Mouse (Mus musculus) left cerebral cortex, postnatal 36 days (tissue): ENCODE data around the gene Kdm5b. TPM values are rescaled to one million over a fixed set of nuclear protein-coding genes. Genes with fewer than 3 reads are reported as not detected.

Experiments
- DNase-seq, 2 experiments: peaks; one replicate each; pipeline ENCODE4 v3.0.0; 2021 to 2022; ENCODE audit warnings: low spot score in 2 of 2, mixed read lengths in 1 of 2
- intact Hi-C: fragments of 180-260 bp; cut with DNase I; formaldehyde crosslinking; loops from one replicate; pipeline ENCODE4 v1.15.1; 2025
- total RNA-seq, 2 experiments: library from RNA; stranded (reverse); gene quantifications; 2 replicates each; pipeline ENCODE4 v1.2.3; 2021

Kdm5b gene
- total RNA-seq, 2 experiments from 2014 or later = 57.7 to 67.6 TPM

DNA sequence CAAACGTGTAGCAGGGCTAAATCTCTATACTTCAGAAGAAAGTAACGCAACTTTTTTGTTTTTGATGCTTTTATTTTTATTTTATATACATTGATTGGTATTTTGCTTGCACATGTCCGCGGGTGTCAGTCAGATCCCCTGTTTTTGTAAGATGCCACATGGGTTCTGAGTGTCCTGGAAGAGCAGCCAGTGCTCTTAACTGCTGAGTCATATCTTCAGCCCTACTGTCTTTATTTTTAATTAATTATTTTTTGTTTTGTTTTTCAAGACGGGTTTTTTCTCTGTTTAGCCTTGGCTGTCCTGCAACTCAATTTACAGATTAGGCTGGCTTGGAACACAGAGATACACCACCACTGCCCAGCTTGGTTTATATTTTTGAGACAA is 14.0 kb downstream of the Kdm5b start:
- DNase-seq = no peak
- intact Hi-C loops = no loop called here

DNA sequence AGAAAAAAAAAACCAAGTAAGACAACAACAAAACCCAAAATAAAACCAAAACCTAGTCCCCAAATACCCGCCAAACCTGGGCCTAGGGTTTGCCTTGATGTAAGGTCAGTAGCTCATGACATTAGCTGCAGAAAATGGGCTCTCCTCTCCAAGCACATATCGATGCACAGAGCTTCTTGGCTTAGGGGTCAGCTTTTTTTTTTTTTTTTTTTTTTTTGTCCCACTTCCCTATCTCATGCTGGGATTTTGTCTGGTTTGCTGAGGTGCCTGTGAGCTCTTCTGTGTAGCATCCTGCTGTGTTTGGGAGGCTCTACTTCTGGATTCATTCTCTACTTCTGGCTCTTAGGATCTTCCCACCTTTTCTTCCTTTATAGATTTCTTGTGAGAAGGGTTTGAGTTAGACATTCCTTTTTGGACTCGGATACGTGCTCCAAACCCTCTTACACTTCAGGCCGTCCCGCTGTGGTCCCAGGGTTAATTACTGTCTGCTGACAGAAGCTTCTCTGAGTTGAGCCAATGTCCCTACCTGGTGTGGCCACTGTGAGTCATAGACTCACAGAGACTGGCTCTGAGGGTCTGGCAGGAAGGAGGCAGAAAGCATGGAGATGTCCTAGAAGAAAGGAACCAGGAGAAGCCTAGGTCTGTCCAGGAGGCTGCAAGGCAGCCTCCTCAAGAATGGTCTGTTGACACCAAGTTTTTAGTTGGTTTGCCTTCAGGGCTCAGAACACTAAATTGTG is 17.6 kb downstream of the Kdm5b start:
- intact Hi-C loops = no loop called here

DNA sequence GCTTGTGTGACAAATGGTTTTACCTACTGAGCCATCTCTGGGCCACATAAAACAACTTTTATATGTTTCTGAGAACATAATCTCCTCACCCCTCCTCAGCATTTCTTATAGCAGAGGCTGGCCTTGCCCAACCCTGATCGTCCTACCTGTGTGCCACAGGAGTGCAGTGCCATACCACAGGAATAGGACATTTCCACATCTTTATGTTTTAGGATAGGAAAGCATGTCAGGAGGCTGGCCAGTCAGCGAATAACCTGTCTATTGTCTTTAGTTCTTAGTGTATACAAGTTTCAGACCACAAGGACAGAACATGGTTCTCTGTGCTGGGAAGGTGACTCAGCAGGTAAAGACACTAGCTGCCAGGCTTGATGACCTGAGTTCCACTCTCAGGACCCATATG is 20.8 kb downstream of the Kdm5b start:
- intact Hi-C loops = no loop called here
- DNase-seq = no peak

More for the DNA sequence above, 17.6 kb downstream of the Kdm5b start:
- no peak for DNase-seq

DNA sequence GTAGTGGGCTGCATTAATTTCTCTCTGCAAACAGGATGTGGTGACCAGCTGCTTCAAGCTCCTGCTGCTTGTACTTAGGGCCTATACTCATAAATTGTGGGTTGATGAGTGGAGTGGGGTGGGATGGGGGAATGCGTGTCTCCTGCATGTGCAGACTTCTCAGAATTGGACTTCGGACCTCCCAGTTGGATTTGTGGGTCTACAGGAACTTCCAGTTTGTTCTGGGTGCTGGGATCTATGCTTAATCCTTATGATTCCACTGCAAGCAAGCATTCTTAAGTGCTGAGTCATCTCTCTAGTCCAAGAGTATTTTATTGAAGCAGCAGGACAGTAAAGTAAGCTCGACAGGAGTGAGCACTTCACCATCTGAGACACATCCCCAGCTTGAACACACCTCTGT is 23.6 kb downstream of the Kdm5b start:
- DNase-seq = no peak
- intact Hi-C loops = no loop called here

DNA sequence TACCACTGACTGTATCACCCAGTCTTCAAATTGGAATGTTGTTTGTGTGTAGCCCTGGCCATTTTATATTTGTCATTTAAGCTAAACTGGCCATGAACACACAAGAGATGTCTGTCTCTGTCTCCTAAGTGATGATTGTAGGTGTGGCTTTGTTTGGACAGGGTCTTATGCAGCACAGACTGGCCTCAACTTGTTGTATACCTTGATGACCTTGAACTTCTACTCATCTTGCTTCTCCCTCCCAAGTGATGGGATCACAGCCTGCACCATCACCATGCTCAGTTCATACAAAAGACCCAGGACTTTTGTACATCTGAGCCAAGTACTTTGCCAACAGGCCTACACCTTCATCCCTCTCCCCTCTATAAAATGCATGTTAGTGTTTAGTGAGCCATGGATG is 29.7 kb downstream of the Kdm5b start:
- intact Hi-C loops = no loop called here
- no peak for DNase-seq

DNA sequence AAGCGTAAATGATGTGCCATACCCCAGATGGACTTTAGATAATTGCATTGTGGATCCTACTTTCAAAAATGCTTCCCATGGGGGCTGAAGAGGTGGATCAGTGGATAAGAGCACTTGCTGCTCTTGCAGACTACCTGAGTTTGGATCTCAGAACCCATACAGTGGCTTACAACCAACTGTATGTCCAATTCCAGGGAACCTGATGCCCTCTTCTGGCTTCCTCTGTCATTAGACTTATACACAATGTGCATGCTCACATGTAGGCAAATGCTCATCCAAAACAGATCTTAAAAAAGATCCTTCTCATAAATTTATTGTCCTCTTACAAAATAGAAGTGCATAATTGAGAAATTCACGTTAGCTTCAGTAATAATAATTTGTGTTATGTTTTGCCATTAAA is 31.8 kb downstream of the Kdm5b start:
- no peak for DNase-seq
- intact Hi-C loops = no loop called here

DNA sequence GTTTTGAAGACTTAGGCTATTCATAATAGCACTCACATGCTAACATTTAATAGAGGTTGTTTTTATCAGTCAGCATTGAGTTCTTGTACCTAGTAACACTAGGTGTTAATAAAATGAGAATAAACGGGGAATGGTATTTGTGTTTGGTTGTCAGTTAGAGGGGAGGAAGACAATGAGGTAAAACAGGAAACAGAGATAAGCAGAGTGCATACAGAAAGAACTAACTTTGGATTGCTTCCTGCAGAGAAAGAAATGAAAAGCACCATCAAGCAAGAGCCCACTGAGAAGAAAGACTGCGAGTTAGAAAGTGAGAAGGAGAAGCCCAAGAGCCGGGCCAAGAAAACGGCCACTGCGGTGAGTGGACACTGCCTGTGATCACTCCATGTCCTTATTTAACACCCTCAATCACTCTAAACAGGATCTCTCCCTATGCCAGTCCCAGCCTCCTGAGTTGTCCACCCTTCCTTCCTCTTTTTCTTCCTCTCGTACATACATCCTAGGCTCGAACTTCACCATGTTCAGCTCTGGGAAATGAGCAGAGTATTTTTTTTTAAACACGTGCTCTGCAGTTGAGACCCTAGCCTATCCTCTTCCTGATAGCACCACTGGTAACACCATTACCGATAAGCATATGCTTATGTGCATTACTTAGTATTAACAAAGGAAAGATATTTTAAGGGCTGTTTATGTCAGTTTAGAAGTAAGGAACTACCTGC is 37.5 kb downstream of the Kdm5b start:
- intact Hi-C loops = no loop called here
- DNase-seq = no peak

DNA sequence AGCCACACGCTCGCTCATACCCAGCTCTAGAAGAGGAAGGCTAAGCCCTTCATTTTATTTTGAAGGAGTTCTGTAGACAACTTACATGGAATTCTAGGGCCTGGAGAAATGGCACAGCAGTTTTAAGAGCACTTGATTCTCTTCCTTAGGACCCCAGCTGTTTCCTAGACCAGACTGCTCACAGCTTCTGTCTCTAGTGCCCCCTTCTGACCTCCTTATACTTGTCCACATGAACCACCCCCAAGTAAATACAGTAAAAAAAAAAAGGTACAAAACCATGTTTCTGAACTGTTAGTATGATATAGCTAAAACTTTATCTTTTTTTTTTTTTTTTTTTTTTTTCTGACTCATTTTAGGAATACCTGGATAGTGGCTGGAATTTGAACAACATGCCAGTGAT is 44.1 kb downstream of the Kdm5b start:
- no peak for DNase-seq
- intact Hi-C loops = loop anchor here (5.0 kb wide), 1 partner anchor 87 kb away; no protein-coding TSS in a partner anchor

DNA sequence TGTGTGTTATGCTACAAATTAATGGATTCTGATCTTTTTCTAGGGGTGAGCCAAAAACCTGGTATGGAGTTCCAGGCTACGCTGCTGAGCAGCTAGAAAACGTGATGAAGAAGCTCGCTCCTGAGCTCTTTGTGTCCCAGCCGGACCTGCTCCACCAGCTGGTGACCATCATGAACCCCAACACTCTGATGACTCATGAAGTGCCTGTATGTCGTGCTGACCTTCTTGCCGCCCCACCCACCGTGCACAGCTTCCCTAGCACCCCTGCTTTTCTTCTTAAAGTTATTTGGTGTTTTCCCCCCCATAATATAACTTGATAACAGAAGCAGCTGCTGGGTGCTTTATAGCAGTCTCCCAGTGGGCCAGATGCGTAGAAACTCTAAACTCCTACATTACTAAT is 45.7 kb downstream of the Kdm5b start:
- DNase-seq = no peak
- intact Hi-C loops = no loop called here

DNA sequence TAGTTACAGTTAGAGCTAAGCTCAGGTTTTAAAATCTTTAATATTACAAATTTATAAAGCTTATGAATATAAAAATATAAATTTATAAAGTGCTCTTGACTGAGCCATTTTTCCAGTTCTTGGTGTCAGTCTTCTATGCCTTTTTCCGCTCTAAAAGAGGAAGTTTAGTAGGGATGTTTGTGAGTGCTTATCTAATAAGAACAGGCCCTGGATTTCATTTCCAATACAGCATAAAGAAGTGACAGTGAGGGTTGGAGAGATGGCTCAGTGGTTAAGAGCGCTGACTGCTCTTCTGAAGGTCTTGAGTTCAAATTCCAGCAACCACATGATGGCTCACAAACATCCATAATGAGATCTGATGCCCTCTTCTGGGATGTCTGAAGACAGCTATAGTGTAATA is 46.4 kb downstream of the Kdm5b start:
- intact Hi-C loops = no loop called here
- DNase-seq = no peak

DNA sequence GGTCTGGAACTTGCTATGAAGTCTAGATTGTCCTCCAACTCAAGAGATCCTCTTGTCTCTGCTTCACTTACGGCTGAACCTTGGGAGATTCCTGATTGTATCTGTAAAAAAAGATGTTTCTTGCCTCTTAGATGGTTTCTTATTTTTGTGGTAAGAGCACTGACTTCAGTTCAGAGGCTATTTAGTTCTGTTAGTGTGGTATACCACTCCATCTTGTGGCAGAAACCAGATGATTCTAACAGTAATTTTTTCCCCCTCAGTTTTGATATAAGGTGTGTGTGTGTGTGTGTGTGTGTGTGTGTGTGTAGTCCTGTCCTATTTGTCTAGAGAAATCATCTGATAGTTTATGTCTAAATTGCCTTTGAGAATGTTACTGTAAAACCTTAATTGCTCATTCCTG is 47.3 kb downstream of the Kdm5b start:
- no peak for DNase-seq
- intact Hi-C loops = no loop called here

DNA sequence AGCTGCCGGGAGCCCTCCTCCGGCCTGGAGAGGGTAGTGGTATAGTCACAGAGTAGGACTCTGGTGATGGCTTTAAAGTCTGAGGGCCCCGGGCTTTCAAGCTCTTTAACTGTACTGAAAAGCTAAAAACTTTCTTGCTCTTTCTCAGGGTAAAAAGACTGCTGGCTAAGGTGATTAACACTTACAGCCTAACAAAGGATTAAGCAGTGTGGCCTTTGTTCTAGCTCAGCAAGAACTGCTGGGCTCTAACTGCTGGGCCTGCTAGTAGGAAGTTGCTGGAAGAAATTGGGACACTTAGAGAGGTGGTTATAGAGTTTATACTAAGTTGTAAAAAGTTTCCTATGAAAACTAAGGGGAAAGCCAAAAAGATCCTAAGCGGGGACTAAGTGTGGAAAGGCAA is 49.2 kb downstream of the Kdm5b start:
- DNase-seq = no peak
- intact Hi-C loops = no loop called here

DNA sequence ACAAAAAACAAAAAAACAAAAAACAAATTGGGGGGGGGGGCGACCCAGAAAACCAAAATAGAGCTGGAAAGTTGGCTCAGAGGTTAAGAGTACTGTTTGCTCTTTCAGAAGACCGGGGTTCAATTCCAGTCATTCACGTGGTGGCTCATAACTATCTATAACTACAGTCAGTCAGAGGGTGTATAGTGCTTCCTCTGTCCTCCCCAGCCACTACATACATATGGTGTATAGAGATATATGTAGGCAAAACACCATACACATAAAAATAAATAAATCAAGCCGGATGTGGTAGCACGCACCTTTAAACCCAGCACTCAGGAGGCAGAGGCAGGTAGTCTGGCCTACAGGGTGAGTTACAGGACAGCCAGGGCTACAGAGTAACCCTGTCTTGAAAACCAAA is 54.6 kb downstream of the Kdm5b start:
- intact Hi-C loops = no loop called here
- no peak for DNase-seq

DNA sequence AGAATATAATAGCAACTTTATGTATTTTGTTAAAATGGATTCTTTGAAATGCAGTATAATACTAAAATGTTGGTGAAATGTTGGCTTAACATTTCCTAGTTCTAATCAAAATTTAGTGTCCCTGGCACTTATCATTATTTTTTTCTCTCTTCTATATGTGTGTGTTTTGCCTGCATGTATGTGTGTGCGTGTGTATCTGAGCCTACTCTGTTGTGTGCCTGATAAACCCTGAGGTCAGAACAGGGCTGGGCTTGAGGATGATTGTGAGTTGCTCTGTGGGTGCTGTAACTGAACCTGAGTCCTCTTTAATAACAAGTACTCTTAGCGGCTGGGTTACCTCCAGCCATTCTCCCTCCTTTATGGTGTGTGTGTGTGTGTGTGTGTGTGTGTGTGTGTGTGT is 55.0 kb downstream of the Kdm5b start:
- DNase-seq = no peak
- intact Hi-C loops = no loop called here

DNA sequence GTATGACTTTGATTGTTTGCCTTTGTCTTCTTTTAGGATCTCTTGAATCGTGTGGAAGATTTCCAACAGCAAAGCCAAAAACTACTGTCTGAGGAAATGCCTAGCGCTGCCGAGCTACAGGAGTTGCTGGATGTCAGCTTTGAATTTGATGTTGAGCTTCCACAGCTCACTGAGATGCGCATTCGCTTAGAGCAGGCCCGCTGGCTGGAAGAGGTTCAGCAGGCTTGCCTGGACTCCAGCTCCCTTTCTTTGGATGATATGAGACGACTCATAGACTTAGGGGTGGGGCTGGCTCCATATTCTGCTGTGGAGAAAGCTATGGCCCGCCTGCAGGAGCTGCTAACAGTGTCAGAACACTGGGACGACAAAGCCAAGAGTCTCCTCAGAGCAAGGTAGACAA is 57.7 kb downstream of the Kdm5b start:
- DNase-seq = no peak
- intact Hi-C loops = no loop called here

DNA sequence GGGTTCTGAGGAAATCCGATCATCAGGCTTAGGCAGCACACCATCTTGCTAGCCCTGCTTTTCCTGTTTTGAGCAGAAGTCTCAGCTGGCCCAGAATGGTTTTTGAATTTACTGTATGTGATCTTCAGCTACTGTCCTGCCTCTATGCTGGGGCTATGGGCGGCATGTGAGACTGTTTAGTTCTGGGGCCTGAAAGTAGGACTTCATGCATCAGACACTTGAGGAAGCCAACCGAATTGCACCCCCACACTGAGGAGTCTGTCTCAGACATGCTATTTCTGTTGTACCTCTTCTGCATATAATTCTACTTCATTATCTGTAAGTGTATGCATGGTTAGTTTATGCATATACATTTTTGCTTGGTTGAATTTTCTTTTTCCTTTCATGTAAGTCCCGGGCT is 65.4 kb downstream of the Kdm5b start:
- intact Hi-C loops = no loop called here
- peak in 1 of 2 experiments; percentile 40 for DNase-seq

DNA sequence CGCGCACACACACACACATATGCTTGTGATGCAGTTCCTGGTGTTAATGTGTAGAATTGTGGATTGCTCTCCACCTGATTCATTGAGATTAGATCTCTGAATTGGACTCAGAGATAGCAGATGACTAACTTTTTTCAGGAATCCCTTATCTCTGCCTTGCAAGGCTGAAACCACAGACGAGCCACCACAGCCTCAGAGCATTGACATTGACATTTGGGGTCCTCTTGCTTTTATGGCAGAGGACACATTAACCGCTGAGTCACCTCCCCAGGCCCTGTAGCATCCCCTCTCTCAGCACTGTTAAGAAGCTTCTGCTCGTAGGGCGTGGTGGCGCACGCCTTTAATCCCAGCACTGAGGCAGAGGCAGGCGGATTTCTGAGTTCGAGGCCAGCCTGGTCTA is 69.5 kb downstream of the Kdm5b start:
- DNase-seq = no peak
- intact Hi-C loops = no loop called here

DNA sequence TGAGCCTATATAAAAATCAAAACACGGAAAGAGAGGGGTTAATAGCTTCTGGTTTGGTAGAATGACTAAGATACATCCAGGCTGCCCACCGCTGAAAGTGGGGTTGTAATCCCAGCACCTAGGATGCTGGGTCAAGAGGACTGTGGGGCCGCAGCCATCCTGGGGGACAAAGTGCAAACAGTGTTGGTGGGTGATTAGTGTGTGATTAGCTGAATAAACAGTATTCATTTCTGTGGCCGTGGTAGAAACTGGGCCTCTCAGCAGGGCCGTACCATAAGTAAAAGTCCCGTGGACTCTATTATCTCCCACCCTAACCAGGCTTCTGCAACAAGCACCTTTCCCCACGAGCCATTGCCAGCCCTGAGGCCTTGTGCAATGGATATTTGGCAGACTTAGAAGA is 74.3 kb downstream of the Kdm5b start:
- intact Hi-C loops = no loop called here

DNA sequence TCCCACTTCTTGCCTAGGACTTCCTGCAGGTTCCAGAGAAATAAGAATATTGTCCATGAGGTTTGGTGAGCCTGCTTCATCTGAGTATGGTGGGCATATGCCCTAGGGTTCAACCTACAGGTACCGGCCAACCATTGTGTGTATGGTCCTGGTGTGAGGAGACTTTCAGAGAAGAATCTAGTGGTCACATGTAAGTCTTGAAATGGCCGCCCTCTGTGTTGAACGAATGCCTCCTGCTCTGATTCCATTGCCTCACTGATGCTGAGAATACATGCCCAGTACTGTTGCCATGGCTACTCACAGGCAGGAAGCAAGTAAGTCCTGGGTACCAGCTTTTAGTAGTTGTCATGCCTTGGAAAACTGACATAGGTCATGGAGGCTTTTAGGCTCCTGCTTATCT is 76.3 kb downstream of the Kdm5b start:
- no peak for DNase-seq
- intact Hi-C loops = loop anchor here (5.0 kb wide), 2 partner anchors 191 to 216 kb away; no protein-coding TSS in a partner anchor

More for the DNA sequence above, 74.3 kb downstream of the Kdm5b start:
- DNase-seq = no peak

DNA sequence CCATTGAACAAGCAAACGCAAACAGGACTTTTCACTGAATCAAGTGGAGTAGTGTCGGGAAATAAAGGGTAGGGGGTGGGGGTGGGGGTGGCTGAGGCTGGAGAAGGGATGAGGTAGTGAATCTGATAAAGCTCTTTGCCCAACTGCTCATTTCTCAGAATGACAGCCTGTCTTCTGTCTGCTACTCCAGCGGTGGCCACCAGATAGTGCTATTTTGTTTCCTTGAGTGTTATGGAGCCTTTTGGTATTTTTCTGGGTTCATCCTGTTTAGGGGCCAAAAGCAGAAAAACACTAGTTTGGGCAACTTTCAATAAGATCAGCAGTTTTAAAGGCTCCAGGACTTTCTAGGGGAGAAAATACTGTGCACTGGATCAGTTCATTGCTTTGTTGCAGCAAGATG is 76.7 kb downstream of the Kdm5b start:
- no peak for DNase-seq
- intact Hi-C loops = loop anchor here (5.0 kb wide), 2 partner anchors 191 to 216 kb away; no protein-coding TSS in a partner anchor

DNA sequence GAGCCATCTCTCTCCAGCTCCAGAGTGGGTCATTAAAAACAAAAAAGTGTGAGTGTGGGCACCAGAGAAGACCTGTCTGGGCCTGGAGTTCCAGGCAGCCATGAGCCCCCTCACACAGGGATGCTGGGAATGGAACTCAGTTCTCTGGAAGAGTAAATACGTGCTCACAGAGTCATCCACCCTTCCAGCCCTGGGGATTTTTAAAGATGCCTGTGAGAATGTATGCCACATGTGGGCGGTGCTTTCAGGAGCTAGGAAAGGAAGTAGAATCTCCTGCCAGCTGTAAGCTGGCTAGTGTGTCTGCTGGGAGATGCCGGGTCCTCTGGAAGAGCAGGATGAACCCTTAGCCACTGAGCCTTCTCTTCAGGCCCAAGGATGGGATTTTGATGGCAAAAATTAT is 78.1 kb downstream of the Kdm5b start:
- intact Hi-C loops = loop anchor here (5.0 kb wide), 2 partner anchors 189 to 214 kb away; no protein-coding TSS in a partner anchor
- peak; percentile 32 to 40 for DNase-seq
